Comparison of ENCODE assay signal across 27 mouse cellular contexts in the genomic region with DNA sequence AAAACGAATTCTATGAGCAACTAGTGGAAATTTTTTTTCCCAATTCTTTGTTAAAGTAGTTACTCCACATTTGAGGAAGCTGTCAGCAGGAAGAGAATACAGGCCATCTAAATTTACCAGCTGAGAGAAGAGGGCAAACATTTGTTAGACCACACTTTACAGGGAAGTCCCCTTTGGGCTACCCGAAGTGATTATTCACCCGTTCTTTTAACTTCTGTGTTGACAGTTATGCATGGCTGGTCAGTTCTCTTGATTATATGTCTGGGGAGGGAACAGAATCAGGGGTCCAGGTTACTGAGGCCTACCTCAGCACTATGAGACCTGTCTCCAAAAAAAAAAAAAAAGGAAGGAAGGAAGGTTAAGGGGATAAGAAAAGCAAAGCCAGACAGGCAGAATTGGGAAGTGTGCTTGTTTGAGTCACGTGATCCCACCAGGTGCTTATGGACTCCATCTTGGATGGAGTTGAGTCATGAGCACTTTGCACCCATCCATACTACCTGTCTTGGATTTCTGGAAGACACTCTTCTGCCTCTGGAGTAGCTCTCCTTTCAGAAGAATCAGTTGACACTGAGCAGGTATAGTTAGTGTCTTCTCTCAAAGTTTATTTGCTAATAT. TPM values are rescaled to one million over a fixed set of nuclear protein-coding genes. Genes with fewer than 3 reads are reported as not detected.
DNase-seq lines count a peak whose midpoint lies in the region; ATAC-seq and TF ChIP-seq lines count a peak whose summit lies in the region.
"Had no signal": no experiment of that assay in that cellular context is flagged by ENCODE, and none has a peak within 500 bp of the region (broad histone marks: within the 10 kb centered on the region; RNA-seq: fewer than 3 reads in every experiment).

No protein-coding gene starts in this region.

- H3K4me2 ChIP-seq in CH12.LX (ENCODE audit: insufficient read depth, low read depth, poor library complexity, severe bottlenecking): peak overlapping the region; percentile 55
- H3K4me2 ChIP-seq: embryonic facial prominence, embryonic 13.5 days; forebrain, embryonic 12.5 days; forebrain, embryonic 15.5 days; heart, embryonic 12.5 days; heart, embryonic 15.5 days; hindbrain, embryonic 12.5 days; hindbrain, embryonic 15.5 days had no signal

- peak; percentile 56 to 58 for DNase-seq in spleen, postnatal 36 days (ENCODE audit: low spot score in 2 of 2)
- DNase-seq in spleen, postnatal 10 days (ENCODE audit: low spot score in 2 of 2): no peak
- peak; percentile 72 for DNase-seq in CH12.LX (ENCODE audit: extremely low read depth)
- no peak for DNase-seq in cerebellum, postnatal 4 days (ENCODE audit: low spot score in 2 of 2)
- DNase-seq in frontal cortex, postnatal 36 days (ENCODE audit: low spot score in 2 of 2): no peak
- DNase-seq: adrenal gland, adult 8-10 months; adrenal gland, postnatal 36 days; cerebellum, adult 11 months; cerebellum, adult 2 months; cerebellum, adult 9-11 months; cerebellum, postnatal 25 days; embryo, embryonic 11 days; gastrocnemius, postnatal 10 days; gastrocnemius, postnatal 36 days; heart, postnatal 10 days had no signal

- no peaks in the 10 kb centered on the region for H3K27me3 ChIP-seq in CH12.LX (replicated peaks)
- H3K27me3 ChIP-seq: embryonic facial prominence, embryonic 13.5 days; forebrain, embryonic 12.5 days; forebrain, embryonic 15.5 days; heart, embryonic 12.5 days; heart, embryonic 15.5 days; hindbrain, embryonic 12.5 days; hindbrain, embryonic 15.5 days had no signal

- in situ Hi-C loops in CH12.LX (cut with MboI; ENCODE audit: low pct_ligation_motif_present, low pct_unique_long_range_greater_than_20kb, low sequenced_read_pairs): loop anchor here (10.0 kb wide), 1 partner anchor 182 kb away; no protein-coding TSS in a partner anchor

- TF ChIP-seq CTCF in CH12.LX (conservative IDR thresholded peaks at IDR 0.05 in 1 of 2, IDR thresholded peaks at IDR 0.05 in 1 of 2; ENCODE audit: low read depth in 2 of 2, low read length in 2 of 2): no peak

- peak; percentile 73; the same call in 1 of the 2 replicates for TF ChIP-seq EP300 in CH12.LX (IDR thresholded peaks at IDR 0.05; ENCODE audit: low read length)

- no peak overlapping the region for H3K9ac ChIP-seq in CH12.LX (ENCODE audit: insufficient read depth, low read depth)
- H3K9ac ChIP-seq: embryonic facial prominence, embryonic 13.5 days; forebrain, embryonic 12.5 days; forebrain, embryonic 15.5 days; heart, embryonic 12.5 days; heart, embryonic 15.5 days; hindbrain, embryonic 12.5 days; hindbrain, embryonic 15.5 days had no signal

- no peaks in the 10 kb centered on the region for H3K9me3 ChIP-seq in CH12.LX (replicated peaks; ENCODE audit: low read length)
- H3K9me3 ChIP-seq: embryonic facial prominence, embryonic 10.5 days; embryonic facial prominence, embryonic 13.5 days; forebrain, embryonic 12.5 days; forebrain, embryonic 15.5 days; heart, embryonic 12.5 days; heart, embryonic 15.5 days; hindbrain, embryonic 12.5 days; hindbrain, embryonic 15.5 days had no signal

- H3K79me2 ChIP-seq in CH12.LX (replicated peaks; ENCODE audit: control insufficient read depth, extremely low read depth, insufficient read depth, poor library complexity, severe bottlenecking): no peaks in the 10 kb centered on the region; the same call in 1 of the 2 replicates

- H3K4me1 ChIP-seq in CH12.LX (ENCODE audit: control insufficient read depth in 1 of 2, insufficient read depth in 2 of 2): peaks cover 12 to 59% of the 10 kb centered on the region in 2 experiments
- H3K4me1 ChIP-seq: embryonic facial prominence, embryonic 10.5 days; embryonic facial prominence, embryonic 13.5 days; forebrain, embryonic 12.5 days; forebrain, embryonic 15.5 days; hindbrain, embryonic 12.5 days; hindbrain, embryonic 15.5 days had no signal

- no peak for TF ChIP-seq RAD21 in CH12.LX (IDR thresholded peaks at IDR 0.05; ENCODE audit: low read depth, low read length)

- dilution Hi-C loops in CH12.LX (cut with MboI; ENCODE audit: extremely low pct_ligation_motif_present, extremely low pct_unique_long_range_greater_than_20kb, low sequenced_read_pairs): no loop called here

- peak; percentile 59 for ATAC-seq in neutrophil, adult 5-6 weeks (ENCODE audit: extremely low read depth, insufficient number of reproducible peaks, low FRiP score, poor library complexity, severe bottlenecking)
- ATAC-seq: activated CD4-positive, CD25-positive, alpha-beta regulatory T cell, adult 4 months; forebrain, embryonic 15.5 days; intestine, postnatal 0 days had no signal

- H3K36me3 ChIP-seq in CH12.LX (replicated peaks in 1 of 2; ENCODE audit: control insufficient read depth in 1 of 2, insufficient read depth in 1 of 2, low read length in 1 of 2): peaks cover 58 to 88% of the 10 kb centered on the region in 2 experiments
- H3K36me3 ChIP-seq: forebrain, embryonic 12.5 days; forebrain, embryonic 15.5 days; hindbrain, embryonic 12.5 days; hindbrain, embryonic 15.5 days had no signal

- TF ChIP-seq POLR2A in CH12.LX (IDR thresholded peaks at IDR 0.05; ENCODE audit: low read depth, low read length): no peak

- peak overlapping the region; percentile 90; the same call in 1 of the 2 replicates for H3K27ac ChIP-seq in CH12.LX (ENCODE audit: insufficient read depth, low read depth)
- H3K27ac ChIP-seq: embryonic facial prominence, embryonic 10.5 days; embryonic facial prominence, embryonic 13.5 days; forebrain, embryonic 12.5 days; forebrain, embryonic 15.5 days; hindbrain, embryonic 12.5 days; hindbrain, embryonic 15.5 days had no signal

- no peak overlapping the region for H3K4me3 ChIP-seq in CH12.LX (replicated peaks in 1 of 3; ENCODE audit: low read depth in 2 of 3, low read length in 2 of 3, poor library complexity in 1 of 3)
- H3K4me3 ChIP-seq: embryonic facial prominence, embryonic 10.5 days; embryonic facial prominence, embryonic 13.5 days; erythroblast, embryonic 14.5 days; forebrain, embryonic 12.5 days; forebrain, embryonic 15.5 days; heart, embryonic 12.5 days; heart, embryonic 15.5 days; hindbrain, embryonic 12.5 days; hindbrain, embryonic 15.5 days had no signal

TF ChIP-seq in CH12.LX, 34 proteins besides CTCF, POLR2A, EP300 and RAD21 (continues in another document):
- TF ChIP-seq UBTF (IDR thresholded peaks at IDR 0.05; ENCODE audit: low read depth, low read length) (no peak), IRF4 (IDR thresholded peaks at IDR 0.05; ENCODE audit: low read depth, low read length) (peak; percentile 33; the same call in 1 of the 2 replicates), HCFC1 (IDR thresholded peaks at IDR 0.05; ENCODE audit: low read depth, low read length) (0 out of 2 replicates have a peak, but pooled peaks have one; percentile 17), CHD2 (IDR thresholded peaks at IDR 0.05; ENCODE audit: low read length) (no peak), BHLHE40 (IDR thresholded peaks at IDR 0.05; ENCODE audit: low read depth, low read length) (peak; percentile 93), PAX5 (IDR thresholded peaks at IDR 0.05; ENCODE audit: low read length) (no peak), USF2 (conservative IDR thresholded peaks at IDR 0.05; ENCODE audit: low read depth, low read length) (peak; percentile 92), TCF12 (IDR thresholded peaks at IDR 0.05; ENCODE audit: low read depth, low read length) (peak; percentile 66; the same call in 1 of the 2 replicates), CHD1 (IDR thresholded peaks at IDR 0.05; ENCODE audit: low read depth, low read length) (no peak; the same call in 1 of the 2 replicates), JUND (conservative IDR thresholded peaks at IDR 0.05; ENCODE audit: low read depth, low read length) (no peak), ZMIZ1 (IDR thresholded peaks at IDR 0.05; ENCODE audit: low read depth, low read length) (no peak), KAT2A (IDR thresholded peaks at IDR 0.05; ENCODE audit: insufficient replicate concordance, low read length) (no peak), MAX (IDR thresholded peaks at IDR 0.05; ENCODE audit: low read length) (peak; percentile 85), NRF1 (IDR thresholded peaks at IDR 0.05; ENCODE audit: low read depth, low read length) (0 out of 2 replicates have a peak, but pooled peaks have one; percentile 17), MAFK (IDR thresholded peaks at IDR 0.05; ENCODE audit: insufficient replicate concordance, low read length) (no peak), POLR2AphosphoS2 (IDR thresholded peaks at IDR 0.05; ENCODE audit: low read depth, low read length) (no peak), MEF2A (IDR thresholded peaks at IDR 0.05; ENCODE audit: borderline replicate concordance, low read depth, low read length) (peak; percentile 87), ZKSCAN1 (IDR thresholded peaks at IDR 0.05; ENCODE audit: borderline replicate concordance, low read depth, low read length) (no peak), RCOR1 (conservative IDR thresholded peaks at IDR 0.05; ENCODE audit: low read depth, low read length) (peak; percentile 76; the same call in 1 of the 2 replicates), MAZ (IDR thresholded peaks at IDR 0.05; ENCODE audit: low read depth, low read length) (no peak), TBP (conservative IDR thresholded peaks at IDR 0.05; ENCODE audit: low read depth, low read length) (no peak), JUN (IDR thresholded peaks at IDR 0.05; ENCODE audit: insufficient read depth, low read depth, low read length) (peak; percentile 34), E2F4 (IDR thresholded peaks at IDR 0.05; ENCODE audit: insufficient replicate concordance, low read depth, low read length) (no peak), MXI1 (IDR thresholded peaks at IDR 0.05; ENCODE audit: low read depth, low read length) (peak; percentile 60; the same call in 1 of the 2 replicates), ETS1 (conservative IDR thresholded peaks at IDR 0.05; ENCODE audit: low read depth, low read length) (peak; percentile 86), ELF1 (IDR thresholded peaks at IDR 0.05; ENCODE audit: low read depth, low read length) (peak; percentile 31), SMC3 (IDR thresholded peaks at IDR 0.05; ENCODE audit: low read depth, low read length) (no peak), ZNF384 (IDR thresholded peaks at IDR 0.05; ENCODE audit: low read depth, low read length) (peak; percentile 64), USF1 (IDR thresholded peaks at IDR 0.05; ENCODE audit: low read depth, low read length) (peak; percentile 89), ZC3H11A (IDR thresholded peaks at IDR 0.05; ENCODE audit: low read depth, low read length) (no peak), MYC (IDR thresholded peaks at IDR 0.05; ENCODE audit: low read depth, low read length) (peak; percentile 71), SIN3A (IDR thresholded peaks at IDR 0.05; ENCODE audit: low read length) (peak; percentile 57; the same call in 1 of the 2 replicates)

RNA-seq across cellular contexts. Expression of gene Mettl14, which starts 29.4 kb away (rescaled TPM):
- total RNA-seq in CH12.LX (2012; rRNA removed): 5.7 and 6.0 TPM in 2 replicates
- 8.1 and 8.7 TPM in 2 replicates for total RNA-seq in CH12.LX (2014; rRNA removed)
- 12.8 and 13.3 TPM in 2 replicates for polyA plus RNA-seq in CH12.LX (2012; ENCODE audit: insufficient read length, low read depth)
- total RNA-seq in neutrophil, adult 5-6 weeks (2017): 21.2 and 24.7 TPM in 2 replicates

Comparison
In these comparisons a context has a peak if more than half of its experiments do, and no peak if none do; other contexts are left out.
1. DNase-seq: peak in spleen, postnatal 36 days (2 of 2) and CH12.LX (single experiment); none in spleen, postnatal 10 days (0 of 2), cerebellum, postnatal 4 days (0 of 2) and frontal cortex, postnatal 36 days (0 of 2).